Comparison of ENCODE assay signal across 8 mouse cellular contexts in the genomic region with DNA sequence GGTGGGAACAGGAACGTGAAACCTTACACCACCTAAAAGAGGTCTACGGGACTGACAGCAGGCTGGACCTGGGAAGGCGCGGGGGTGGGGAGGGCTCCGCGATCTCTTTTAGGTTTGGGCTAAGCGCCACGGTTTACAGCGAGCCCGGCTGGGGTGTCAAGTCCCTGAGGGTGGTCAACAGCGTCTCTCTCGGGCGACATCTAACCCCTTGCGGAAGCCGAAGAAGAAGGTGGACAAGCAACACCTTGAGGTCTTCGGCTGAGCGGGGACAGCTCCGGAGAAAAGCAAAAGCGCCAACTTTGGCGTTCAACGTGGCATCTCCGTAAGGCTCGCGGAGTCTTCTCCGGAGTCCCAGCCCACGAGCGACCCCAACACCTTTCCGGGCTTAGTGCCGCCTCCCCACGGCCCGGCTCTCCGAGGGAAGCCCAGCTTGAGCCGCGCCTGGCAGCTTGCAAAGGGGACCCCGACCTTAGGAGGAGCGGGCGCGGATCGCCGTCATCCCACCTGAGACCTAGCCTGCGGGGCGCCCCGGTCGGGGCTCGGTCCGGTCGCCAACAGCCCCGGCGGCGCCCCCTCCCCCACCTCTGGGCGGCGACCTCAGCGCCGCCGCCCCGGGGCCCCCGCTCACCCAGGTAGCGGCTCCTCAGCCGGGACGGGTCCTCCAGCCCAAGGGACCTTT. TPM values are rescaled to one million over a fixed set of nuclear protein-coding genes. Genes with fewer than 3 reads are reported as not detected.
DNase-seq lines count a peak whose midpoint lies in the region; ATAC-seq and TF ChIP-seq lines count a peak whose summit lies in the region.

No protein-coding gene starts in this region.

- no peaks in the 10 kb centered on the region for H3K27me3 ChIP-seq in embryonic facial prominence, embryonic 13.5 days
- H3K27me3 ChIP-seq in kidney, embryonic 14.5 days (ENCODE audit: control insufficient read depth, insufficient read depth, low read length), result no peaks in the 10 kb centered on the region
- H3K27me3 ChIP-seq in midbrain, postnatal 0 days (ENCODE audit: insufficient read depth, low read length), result no peaks in the 10 kb centered on the region
- H3K27me3 ChIP-seq in splenic B cell, adult 2 months (ENCODE audit: control insufficient read depth, insufficient read depth, low read length, poor library complexity, severe bottlenecking), result no peaks in the 10 kb centered on the region

- no peak for TF ChIP-seq CTCF in midbrain, postnatal 0 days (IDR thresholded peaks at IDR 0.05)

- peak overlapping the region; percentile 94 for H3K4me3 ChIP-seq in embryonic facial prominence, embryonic 13.5 days
- H3K4me3 ChIP-seq in kidney, embryonic 14.5 days (ENCODE audit: low read length), result peak overlapping the region; percentile 96
- peak overlapping the region; percentile 96 for H3K4me3 ChIP-seq in midbrain, postnatal 0 days (ENCODE audit: low read depth, low read length)

- no peak for ATAC-seq in monocyte, adult 5-6 weeks (replicated peaks; ENCODE audit: insufficient number of reproducible peaks, low FRiP score, low TSS enrichment, poor library complexity, severe bottlenecking)
- no peak; the same call in 1 of the 2 replicates for ATAC-seq in embryonic facial prominence, embryonic 13.5 days (ENCODE audit: insufficient number of reproducible peaks, insufficient read depth, low FRiP score, low TSS enrichment, low read depth)
- peak; percentile 10; the same call in 1 of the 2 replicates for ATAC-seq in kidney, embryonic 14.5 days (ENCODE audit: low FRiP score, low TSS enrichment)
- ATAC-seq in midbrain, postnatal 0 days (ENCODE audit: low FRiP score), result no peak

- under 1% methylated on average over 60 of the region's 60 CpGs for WGBS in embryonic facial prominence, embryonic 13.5 days
- under 1% methylated on average over 48 of the region's 60 CpGs for WGBS in kidney, embryonic 14.5 days
- WGBS in midbrain, postnatal 0 days, result under 1% methylated on average over 59 of the region's 60 CpGs

- H3K27ac ChIP-seq in embryonic facial prominence, embryonic 13.5 days, result peak overlapping the region; percentile 92
- peak overlapping the region; percentile 96 for H3K27ac ChIP-seq in kidney, embryonic 14.5 days (ENCODE audit: low read depth, low read length)
- H3K27ac ChIP-seq in midbrain, postnatal 0 days (ENCODE audit: low read depth, low read length), result peak overlapping the region; percentile 89

- H3K9me3 ChIP-seq in embryonic facial prominence, embryonic 13.5 days, result no peaks in the 10 kb centered on the region
- H3K9me3 ChIP-seq in kidney, embryonic 14.5 days (ENCODE audit: control insufficient read depth, low read length), result no peaks in the 10 kb centered on the region
- H3K9me3 ChIP-seq in midbrain, postnatal 0 days (ENCODE audit: low read length), result no peaks in the 10 kb centered on the region

- H3K36me3 ChIP-seq in embryonic facial prominence, embryonic 13.5 days, result no peaks in the 10 kb centered on the region
- H3K36me3 ChIP-seq in kidney, embryonic 14.5 days (ENCODE audit: control insufficient read depth, insufficient read depth, low read length), result no peaks in the 10 kb centered on the region
- H3K36me3 ChIP-seq in midbrain, postnatal 0 days (ENCODE audit: insufficient read depth, low read length), result no peaks in the 10 kb centered on the region
- no peaks in the 10 kb centered on the region for H3K36me3 ChIP-seq in splenic B cell, adult 2 months (ENCODE audit: control insufficient read depth, insufficient read depth, low read length, poor library complexity, severe bottlenecking)

- DNase-seq in monocyte, adult 2 months (ENCODE audit: low read depth in 1 of 2, low spot score in 2 of 2), result peak; percentile 7 to 14
- DNase-seq in heart, adult 9 months (ENCODE audit: low spot score in 2 of 2), result peak; percentile 68 to 69
- peak; percentile 79 for DNase-seq in liver
- peak; percentile 33 for DNase-seq in midbrain, postnatal 0 days (ENCODE audit: low spot score)
- DNase-seq in splenic B cell, adult 2 months (ENCODE audit: low read depth, low spot score), result peak; percentile 54

- H3K9ac ChIP-seq in embryonic facial prominence, embryonic 13.5 days, result peak overlapping the region; percentile 86
- H3K9ac ChIP-seq in kidney, embryonic 14.5 days (ENCODE audit: low read depth, low read length), result peak overlapping the region; percentile 83
- H3K9ac ChIP-seq in midbrain, postnatal 0 days (replicated peaks; ENCODE audit: low read length, poor library complexity, severe bottlenecking), result peak overlapping the region; percentile 91

- peaks cover 13% of the 10 kb centered on the region for H3K4me1 ChIP-seq in embryonic facial prominence, embryonic 13.5 days
- H3K4me1 ChIP-seq in kidney, embryonic 14.5 days (ENCODE audit: control insufficient read depth, insufficient read depth, low read length), result peaks cover 3% of the 10 kb centered on the region; the same call in 1 of the 2 replicates
- 0 out of 2 replicates have a peak, but pooled peaks cover 8% of the 10 kb centered on the region for H3K4me1 ChIP-seq in midbrain, postnatal 0 days (ENCODE audit: insufficient read depth, low read length)

- peak overlapping the region; percentile 63 for H3K4me2 ChIP-seq in embryonic facial prominence, embryonic 13.5 days
- peak overlapping the region; percentile 81 for H3K4me2 ChIP-seq in kidney, embryonic 14.5 days (replicated peaks; ENCODE audit: low read depth, low read length)
- H3K4me2 ChIP-seq in midbrain, postnatal 0 days (ENCODE audit: low read depth, low read length, poor library complexity, severe bottlenecking), result peak overlapping the region; percentile 96

RNA-seq across cellular contexts. Expression of a gene that starts 0.6 kb away (rescaled TPM):
- 14.3 to 26.5 TPM (median 17.9 TPM) in 3 replicates for total RNA-seq in monocyte, adult 5-6 weeks (2017)
- 13.5 and 13.8 TPM in 2 replicates for polyA plus RNA-seq in embryonic facial prominence, embryonic 13.5 days (2015; fragmentation: Nextera tagmentation; extraction: Ambion mirVana)
- polyA plus RNA-seq in kidney, embryonic 14.5 days (2014; fragmentation: Nextera tagmentation; extraction: Ambion mirVana), result 11.6 and 18.4 TPM in 2 replicates
- 38.4 and 44.8 TPM in 2 replicates for total RNA-seq in midbrain, postnatal 0 days (2014; rRNA removed)
- polyA plus RNA-seq in midbrain, postnatal 0 days (2015; fragmentation: Nextera tagmentation; extraction: Ambion mirVana), result 18.7 and 19.9 TPM in 2 replicates

RNA-seq across cellular contexts. Expression of a gene that starts 0.8 kb away (rescaled TPM):
- 119 to 248 TPM (median 213 TPM) in 3 replicates for total RNA-seq in monocyte, adult 5-6 weeks (2017)
- 139 and 143 TPM in 2 replicates for polyA plus RNA-seq in embryonic facial prominence, embryonic 13.5 days (2015; fragmentation: Nextera tagmentation; extraction: Ambion mirVana)
- 212 TPM in 2 replicates for polyA plus RNA-seq in kidney, embryonic 14.5 days (2014; fragmentation: Nextera tagmentation; extraction: Ambion mirVana)
- total RNA-seq in midbrain, postnatal 0 days (2014; rRNA removed), result 110 and 130 TPM in 2 replicates
- 267 and 274 TPM in 2 replicates for polyA plus RNA-seq in midbrain, postnatal 0 days (2015; fragmentation: Nextera tagmentation; extraction: Ambion mirVana)

RNA-seq across cellular contexts. Expression of a gene that starts 25.3 kb away (rescaled TPM):
- 0.19 to 1.8 TPM (median 0.75 TPM) in 3 replicates for total RNA-seq in monocyte, adult 5-6 weeks (2017)
- 0.18 TPM in 1 of 2 replicates, not detected in the other for polyA plus RNA-seq in embryonic facial prominence, embryonic 13.5 days (2015; fragmentation: Nextera tagmentation; extraction: Ambion mirVana)
- polyA plus RNA-seq in kidney, embryonic 14.5 days (2014; fragmentation: Nextera tagmentation; extraction: Ambion mirVana), result 0.18 and 0.19 TPM in 2 replicates
- total RNA-seq in midbrain, postnatal 0 days (2014; rRNA removed), result not detected in 2 replicates
- polyA plus RNA-seq in midbrain, postnatal 0 days (2015; fragmentation: Nextera tagmentation; extraction: Ambion mirVana), result 0.27 and 0.64 TPM in 2 replicates

Comparison
In these comparisons a context has a peak if more than half of its experiments do, and no peak if none do; other contexts are left out.
1. DNase-seq: peak in every context shown above with its lines; median percentile 79 in liver; 68 in heart, adult 9 months; 54 in splenic B cell, adult 2 months; 33 in midbrain, postnatal 0 days; 10 in monocyte, adult 2 months.